Mouse (Mus musculus) layer of hippocampus, adult 8-10 months (tissue): ENCODE results near the gene Mettl17. TPM values are rescaled to one million over a fixed set of nuclear protein-coding genes. Genes with fewer than 3 reads are reported as not detected.
"Not testable (repeated sequence)": the region's sequence is repeated elsewhere in the genome, so short reads cannot be mapped to it uniquely, and the experiment has no call there.

Experiments used
- DNase-seq, 2 experiments: peaks; one replicate each; pipeline ENCODE4 v3.0.0; 2022; ENCODE audit warnings: low spot score in 2 of 2
- total RNA-seq, 4 experiments: library from RNA; stranded (reverse); gene quantifications; 2 replicates each; pipeline ENCODE4 v1.2.4; 2022

Gene Mettl17
- 10 to 100 TPM; 29.8 to 51.3 (median 38.8) TPM for total RNA-seq

DNA sequence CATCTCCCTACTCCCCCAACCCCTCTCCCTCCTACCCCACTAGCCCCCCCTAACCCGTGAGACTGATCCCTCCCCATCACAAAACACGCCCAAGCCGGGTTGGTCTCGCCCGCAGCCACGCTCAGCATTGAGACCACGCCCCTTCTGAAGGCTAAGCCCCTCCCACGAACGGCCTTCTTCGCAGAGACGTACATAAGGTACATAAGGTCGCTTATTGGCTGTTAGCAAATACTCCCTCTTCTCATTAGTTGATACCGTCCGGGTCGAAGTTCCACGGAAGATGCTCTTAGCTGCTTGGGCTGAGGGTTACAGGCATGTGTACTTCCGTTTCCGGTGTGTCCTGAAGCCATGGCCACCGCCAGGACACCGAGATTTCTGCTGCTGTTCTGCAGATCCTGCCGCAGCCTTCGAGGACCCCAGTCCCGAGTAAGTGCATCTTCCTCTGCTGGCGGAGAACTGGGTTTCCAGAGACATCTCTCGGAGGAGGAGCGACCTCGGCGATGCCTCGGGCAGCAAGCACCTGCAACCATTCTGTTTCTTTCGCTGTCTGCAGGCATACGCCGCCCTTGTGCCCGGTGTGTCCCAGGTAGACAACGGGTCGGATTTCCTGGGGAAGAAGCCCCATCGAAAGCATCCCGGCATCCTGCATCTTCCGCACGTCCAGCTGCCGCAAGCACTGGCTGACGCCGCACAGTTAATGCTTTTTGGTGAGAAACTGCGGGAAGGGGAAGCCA lies at the start of gene Mettl17:
Gene Mettl17, plus strand, starts transcription at position 245 of the 734 bp plus-strand sequence.
- peak; percentile 88 to 95 for DNase-seq

DNA sequence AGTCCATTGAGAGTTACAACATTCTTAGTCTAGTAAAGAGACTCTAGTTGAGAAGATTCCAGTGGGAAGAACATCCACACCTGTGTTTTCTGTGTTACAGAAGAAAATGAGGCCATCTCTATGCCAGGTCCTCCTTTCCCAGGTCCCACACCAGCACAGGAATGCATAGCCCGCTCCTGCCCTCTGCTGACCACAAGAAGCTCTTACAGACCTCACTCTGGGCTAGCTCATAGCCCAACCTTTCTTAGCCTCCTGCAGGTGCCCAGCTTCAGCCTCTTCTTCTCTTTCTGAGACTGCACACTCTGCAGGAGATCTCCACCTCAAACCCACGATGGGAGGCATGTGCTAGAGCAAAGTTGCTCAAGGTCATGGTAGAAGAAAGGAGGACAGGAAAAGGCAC lies 46.2 kb upstream of the Mettl17 start:
- DNase-seq: not testable (repeated sequence)

DNA sequence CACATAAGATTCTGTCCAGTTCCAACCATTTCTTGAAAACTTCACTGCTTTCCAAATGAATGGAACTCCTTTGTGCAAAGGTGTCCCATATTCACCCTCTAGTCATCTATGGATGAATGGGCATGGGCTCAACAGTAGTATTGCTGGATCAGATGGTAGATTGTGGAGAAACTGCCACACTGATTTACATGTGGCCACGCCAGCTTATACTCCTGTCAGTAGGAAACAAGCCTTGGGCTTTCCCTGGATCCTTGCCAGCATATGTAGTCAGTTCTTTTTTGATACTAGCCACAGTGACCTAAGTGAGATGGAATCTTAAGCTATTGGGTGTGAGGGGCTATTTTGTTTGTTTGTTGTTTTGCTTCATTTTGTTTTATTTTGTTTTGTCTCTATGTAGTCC lies 42.4 kb upstream of the Mettl17 start:
- DNase-seq: no peak

DNA sequence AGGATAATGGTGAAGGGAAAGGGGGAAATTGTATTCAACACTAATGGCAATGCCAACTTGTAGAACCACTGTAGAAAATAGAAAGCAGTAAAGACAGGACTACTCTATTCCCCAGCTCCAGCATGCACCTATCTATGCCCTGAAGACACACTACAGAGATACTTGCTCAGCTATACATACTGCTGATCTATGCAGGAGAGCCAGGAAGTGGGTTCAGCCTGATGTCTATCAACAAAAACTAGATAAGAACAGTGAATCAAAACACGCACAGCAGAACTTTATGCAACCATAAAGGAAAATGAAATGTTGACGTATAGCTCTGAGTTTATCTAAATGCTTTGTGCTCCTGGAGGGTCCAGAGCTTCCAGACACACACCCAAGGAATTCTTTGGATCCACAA lies 41.9 kb upstream of the Mettl17 start:
- DNase-seq: no peak

DNA sequence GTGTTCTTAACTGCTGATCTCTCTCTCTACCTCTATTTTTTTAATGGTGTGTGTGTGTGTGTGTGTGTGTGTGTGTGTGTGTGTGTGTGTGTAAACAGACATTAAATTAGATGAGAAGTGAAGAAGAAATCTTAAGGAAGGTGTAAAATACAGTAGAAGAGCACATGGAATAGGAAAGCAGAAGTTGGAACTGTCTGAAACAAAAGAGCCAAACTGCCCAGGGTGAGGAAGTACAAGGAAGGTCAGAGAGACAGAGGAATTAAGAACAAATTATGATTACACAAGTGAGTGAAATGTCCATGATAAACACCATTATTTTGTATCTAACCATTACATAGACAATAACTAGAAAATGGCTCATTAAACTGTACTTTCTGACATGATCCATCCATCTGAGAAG lies 40.8 kb upstream of the Mettl17 start:
- no peak for DNase-seq

DNA sequence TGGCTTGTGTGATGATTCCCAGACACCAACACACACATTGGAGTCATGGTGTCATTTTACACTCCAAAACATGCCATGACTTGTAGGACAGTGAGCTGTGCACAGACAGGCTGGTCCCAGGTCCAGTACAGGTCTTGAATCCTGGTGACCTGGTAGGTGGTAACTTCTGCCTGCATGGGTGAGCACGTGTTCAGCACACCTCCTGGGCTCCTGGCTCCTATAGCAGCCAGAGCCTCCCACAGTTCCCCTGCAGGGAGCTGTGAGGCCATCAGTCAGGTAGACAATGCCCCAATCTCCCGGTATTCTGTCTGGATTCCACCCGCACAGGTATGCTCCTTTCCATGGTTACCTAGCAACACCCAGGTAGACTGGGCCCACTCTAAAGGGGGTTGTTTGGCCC lies 38.1 kb upstream of the Mettl17 start:
- DNase-seq: no peak

DNA sequence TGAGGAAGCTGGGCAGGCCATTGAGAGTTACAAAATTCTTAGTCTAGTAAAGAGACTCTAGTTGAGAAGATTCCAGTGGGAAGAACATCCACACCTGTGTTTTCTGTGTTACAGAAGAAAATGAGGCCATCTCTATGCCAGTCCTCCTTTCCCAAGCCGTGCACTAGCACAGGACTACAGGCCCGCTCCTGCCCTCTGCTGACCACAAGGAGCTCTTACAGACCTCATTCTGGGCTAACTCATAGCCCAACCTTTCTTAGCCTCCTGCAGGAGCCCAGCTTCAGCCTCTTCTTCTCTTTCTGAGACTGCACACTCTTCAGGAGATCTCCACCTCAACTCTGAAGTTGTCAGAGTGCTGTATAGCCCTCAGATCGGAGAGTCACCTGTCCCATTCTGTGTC lies 33.6 kb upstream of the Mettl17 start:
- not testable (repeated sequence) for DNase-seq

DNA sequence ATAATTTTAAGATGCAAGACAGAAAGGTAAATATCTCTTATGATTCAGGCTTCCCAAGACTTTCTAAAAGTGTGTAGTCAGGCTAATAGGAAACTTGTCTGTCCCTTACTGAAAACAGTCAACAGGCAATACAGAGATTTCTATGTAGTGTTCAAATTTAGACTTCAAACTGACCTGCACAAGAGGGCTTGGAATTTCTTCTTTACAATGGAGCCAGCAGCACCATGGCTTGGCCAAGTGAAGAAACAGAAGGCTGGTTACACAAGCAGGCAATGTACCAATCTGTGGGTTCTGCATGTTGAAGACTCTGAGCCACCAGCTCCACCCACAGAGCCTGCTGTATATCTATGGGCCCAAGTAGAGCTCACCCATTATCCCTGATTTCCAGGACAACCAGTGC lies 31.2 kb upstream of the Mettl17 start, which contains the start of gene Ear6:
Gene Ear6, plus strand, starts transcription at position 301 of the 400 bp plus-strand sequence.
- no peak for DNase-seq

DNA sequence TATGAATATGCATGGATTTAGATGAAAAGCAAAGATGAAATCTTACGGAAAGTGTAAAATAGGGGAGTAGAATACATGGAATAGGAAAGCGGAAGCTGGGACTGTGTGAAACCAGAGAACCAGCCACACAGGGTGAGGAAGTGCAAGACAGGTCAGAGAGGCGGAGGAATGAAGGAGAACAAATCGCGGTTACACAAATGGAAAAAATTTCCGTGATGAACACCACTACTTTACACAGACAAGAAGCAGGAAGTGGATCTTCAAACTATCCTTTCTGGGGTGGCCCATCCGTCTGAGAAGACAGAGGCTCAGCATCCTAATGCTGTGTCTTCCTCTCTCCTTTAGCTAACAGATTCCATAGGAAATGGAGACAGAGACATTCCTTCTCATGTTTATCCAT lies 29.4 kb upstream of the Mettl17 start:
- DNase-seq: not testable (repeated sequence)

DNA sequence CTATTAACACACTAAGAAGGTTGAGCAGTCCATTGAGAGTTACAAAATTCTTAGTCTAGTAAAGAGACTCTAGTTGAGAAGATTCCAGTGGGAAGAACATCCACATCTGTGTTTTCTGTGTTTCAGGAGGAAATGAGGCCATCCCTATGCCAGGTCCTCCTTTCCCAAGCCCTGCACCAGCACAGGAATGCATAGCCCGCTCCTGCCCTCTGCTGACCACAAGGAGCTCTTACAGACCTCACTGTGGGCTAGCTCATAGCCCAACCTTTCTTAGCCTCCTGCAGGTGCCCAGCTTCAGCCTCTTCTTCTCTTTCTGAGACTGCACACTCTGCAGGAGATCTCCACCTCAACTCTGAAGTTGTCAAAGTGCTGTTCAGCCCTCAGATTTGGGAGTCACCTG lies 21.0 kb upstream of the Mettl17 start:
- DNase-seq: not testable (repeated sequence)

DNA sequence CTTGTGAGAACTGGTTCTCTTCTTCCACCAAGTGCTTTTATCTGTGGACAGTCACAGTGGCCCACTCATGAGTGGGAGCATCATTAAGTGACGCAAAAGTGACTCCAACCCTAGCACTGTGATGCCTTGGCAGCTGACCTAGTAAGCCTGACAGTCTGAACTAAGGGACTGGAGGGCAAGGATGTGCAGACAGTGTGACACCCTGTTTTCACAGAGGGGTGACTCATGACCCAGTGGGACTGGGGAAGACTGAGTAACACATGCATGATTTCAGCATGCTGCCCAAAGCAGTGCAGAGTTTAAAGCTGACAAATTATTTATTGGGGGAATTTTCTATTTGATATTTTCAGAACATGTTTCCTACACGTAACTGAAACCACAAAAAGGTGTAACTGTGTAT lies 13.9 kb upstream of the Mettl17 start:
- DNase-seq: no peak

DNA sequence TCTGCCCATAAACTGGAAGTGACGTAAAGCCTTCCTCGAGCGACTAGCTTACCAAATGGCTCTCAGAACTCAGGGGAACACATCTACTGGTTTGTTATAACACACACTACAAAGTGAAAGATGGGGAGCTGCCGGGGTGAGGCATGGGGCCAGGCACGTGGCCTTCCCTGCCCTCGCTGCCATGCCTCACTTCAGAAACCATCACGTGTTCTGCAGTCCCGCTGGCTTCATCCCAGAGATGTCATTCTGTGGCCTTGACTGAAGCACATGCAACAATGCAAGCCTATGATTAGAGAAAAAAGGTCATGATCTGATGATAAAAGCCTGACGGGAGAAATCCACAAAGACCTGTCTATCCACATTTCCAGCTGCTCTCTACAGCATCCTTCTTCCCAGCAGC lies 12.9 kb upstream of the Mettl17 start:
- DNase-seq: no peak

DNA sequence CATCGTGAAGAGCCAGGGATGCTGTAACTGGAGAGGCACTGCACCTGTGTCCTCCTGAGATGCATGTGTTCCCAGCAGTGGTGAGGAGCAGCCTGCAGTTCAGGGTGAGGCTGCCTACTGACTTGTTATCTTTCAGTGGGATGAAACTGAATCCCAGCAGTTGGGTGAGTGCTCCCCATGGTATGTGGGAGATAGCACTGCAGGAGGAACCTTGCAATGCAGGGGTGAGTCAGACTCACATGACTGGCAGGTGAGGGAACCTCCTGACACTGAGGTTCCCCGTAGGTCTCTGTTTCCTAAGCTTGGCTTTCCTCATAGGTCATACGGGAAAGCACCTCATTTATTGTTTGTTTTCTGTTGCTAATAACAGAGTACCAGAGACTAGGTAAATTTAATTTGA lies 7.1 kb upstream of the Mettl17 start:
- no peak for DNase-seq

DNA sequence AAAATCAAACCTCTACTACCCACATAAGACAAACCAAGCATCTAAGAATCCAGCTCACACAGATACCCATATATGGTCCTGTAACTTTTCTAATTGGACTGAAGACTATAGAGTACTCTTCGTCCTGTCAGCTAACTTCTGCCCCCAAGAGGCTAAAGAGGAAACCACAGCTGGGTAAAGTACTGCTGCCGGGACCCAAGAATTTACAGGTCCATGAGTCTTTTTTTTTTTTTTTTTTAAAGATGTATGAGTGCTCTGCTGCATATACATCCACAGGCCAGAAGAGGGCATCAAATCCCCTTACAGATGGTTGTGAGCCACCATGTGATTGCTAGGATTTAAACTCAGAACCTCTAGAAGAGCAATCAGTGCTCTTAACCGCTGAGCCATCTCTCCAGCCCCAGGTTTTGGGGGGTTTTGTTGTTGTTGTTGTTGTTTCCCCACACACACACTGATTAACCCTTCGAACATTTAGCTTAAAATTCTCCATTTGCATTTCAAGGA lies 1.1 kb upstream of the Mettl17 start:
- DNase-seq: peak; percentile 50 to 53

DNA sequence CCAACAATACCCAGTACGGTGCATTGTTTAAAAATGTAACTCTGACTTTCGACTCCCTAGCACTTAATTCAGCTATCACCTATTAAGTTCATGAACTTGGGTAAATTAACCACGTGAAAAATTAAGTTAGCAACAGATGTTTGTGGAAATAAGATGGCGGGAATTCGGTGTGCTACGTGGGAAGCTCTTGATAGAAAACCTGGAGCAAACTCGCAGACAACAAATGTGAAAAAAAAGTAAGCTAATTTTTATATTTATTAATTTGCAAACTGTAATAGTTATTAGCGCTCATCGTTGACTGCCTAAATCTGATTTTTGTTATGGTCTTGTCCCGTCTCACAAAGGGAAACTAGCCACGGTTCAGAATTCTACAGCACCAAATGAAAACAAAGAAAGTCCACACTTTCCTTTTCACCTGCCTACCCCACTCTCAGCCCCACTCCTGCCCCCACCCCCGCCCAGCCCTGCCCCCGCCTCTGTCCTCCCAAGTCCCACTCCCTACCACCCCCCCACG lies 554 bp upstream of the Mettl17 start:
- DNase-seq: no peak

DNA sequence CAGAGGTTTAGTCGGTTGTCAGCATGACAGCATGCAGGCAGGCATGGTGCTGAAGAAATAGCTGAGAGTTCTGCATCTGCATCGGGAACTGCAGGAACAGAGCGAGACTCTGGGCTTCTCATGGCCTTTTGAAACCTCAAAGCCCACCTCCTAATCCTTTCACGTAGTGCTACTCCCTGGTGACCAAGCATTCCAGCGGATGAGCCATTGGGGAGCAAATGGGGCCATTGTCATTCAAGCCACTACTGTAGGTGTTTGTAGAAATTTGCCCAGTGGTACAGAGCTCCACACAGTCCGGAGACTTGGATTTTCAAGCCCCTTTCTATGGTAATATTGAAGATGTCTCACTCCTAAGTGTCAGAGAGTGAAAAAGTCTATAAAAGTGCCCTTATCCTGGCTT lies 1.4 kb downstream of the Mettl17 start:
- no peak for DNase-seq

DNA sequence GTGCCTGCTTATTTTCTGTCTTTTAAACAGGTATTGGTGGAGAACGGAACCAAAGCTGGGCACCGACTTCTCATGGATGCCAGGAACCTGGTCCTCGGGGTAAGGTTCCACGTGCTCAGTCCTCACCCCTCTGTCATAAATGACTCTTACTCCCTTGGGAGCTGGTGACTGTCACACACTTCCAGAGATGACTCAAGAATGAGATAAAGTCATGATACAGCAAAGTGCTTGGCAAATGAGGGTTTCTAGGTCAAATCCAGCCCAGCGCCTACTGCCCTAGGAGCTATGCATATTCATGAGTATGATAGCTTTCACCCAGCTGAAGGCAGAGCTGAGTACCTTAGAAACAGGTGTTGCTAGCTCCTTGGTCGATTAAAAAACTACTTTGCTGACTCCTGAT lies 5.2 kb downstream of the Mettl17 start:
- DNase-seq: no peak

DNA sequence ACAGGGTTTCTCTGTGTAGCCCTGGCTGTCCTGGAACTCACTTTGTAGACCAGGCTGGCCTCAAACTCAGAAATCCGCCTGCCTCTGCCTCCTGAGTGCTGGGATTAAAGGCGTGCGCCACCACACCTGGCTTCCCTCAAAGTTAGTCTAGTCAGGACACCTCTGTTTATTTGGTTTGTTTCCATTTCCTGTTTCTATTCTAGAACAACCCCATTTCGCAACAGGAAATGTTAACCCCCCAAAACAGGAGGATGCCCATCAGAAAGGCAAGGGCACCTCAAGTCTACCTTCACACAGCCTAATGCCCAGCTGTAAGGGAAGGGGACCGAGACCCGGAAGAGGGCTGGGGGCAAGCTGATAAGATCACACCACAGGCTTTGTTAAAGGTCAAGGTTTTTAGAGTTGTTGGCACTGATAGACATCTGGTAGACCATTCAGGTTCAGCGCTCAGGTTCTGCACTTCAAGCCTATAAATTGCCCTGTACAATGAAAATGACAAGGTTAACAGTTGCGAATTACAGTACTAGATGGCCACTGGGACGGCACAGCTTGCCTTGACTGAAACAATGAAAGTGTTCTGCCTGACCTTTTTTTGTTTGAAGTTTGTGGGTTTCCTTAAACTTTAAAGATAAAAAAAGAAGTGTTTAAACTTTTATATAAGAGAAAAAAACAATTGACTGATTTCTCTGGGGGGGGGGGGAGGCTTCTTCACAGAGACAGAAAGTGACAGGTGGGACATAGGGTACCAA lies 7.7 kb downstream of the Mettl17 start, which contains the start of gene Slc39a2:
Gene Slc39a2, plus strand, starts transcription at position 699 of the 749 bp plus-strand sequence.
- no peak for DNase-seq

DNA sequence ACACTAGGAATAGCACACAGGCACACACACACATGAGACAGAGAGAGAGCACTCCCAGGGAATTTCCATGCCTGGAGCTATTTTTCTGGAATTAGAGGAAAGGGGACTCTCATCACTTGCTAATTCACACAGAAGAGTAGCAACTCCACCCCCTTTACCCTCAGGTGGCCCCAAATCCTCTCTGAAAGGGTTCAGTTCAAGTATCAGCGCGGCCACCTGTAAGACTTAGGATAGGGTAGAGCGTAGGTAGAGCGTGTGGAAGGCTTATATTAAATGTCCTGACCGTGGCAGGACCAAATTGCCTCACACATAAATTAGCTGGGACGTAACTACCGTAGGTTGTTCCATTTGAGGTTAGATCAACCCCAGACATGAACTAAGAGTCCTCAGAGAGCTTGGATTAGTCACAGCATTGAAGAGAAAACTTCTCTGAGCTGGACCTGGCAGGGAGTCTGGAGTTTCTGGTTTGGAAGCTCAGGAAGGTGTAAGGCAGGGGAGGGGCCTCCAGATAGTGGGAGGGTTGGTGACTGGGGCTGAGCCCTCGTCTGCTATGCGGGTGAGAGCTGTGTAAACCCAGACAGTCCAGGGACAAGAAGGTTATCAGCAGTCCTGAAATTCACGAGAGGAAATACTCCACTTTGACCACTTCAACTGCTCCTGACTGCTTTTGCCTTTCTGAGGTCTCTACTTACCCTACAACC lies 8.6 kb downstream of the Mettl17 start:
- no peak for DNase-seq

DNA sequence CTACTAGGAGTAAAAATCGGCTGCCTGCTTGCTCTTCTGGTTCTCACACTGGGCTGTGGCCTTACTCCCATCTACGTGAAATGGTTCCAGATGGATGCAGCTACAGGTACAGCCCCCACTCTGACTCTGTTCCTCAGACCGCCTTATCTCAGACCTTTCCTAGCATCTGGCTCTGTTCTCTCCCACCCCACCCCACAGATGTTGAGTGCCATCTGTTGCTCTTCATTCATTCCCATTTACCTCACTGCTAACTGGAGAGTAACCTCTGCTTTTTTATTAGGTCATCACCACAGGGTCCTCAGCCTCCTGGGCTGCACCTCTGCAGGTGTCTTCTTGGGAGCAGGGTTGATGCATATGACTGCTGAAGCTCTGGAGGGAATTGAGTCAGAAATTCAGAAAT lies 9.2 kb downstream of the Mettl17 start:
- no peak for DNase-seq

DNA sequence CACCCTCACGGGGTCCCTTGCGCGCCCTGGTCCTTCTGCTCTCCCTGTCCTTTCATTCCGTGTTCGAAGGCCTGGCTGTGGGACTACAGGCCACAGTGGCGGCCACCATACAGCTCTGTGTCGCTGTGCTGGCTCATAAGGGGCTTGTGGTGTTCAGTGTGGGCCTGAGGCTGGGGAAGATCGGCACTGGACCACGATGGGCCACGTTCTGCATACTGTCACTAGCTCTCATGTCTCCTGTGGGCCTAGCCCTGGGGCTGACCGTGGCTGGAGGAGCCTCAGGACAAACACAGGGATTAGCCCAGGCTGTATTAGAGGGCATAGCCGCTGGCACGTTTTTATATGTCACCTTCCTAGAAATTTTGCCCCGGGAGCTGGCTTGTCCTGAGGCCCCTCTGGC lies 10.4 kb downstream of the Mettl17 start:
- DNase-seq: no peak

DNA sequence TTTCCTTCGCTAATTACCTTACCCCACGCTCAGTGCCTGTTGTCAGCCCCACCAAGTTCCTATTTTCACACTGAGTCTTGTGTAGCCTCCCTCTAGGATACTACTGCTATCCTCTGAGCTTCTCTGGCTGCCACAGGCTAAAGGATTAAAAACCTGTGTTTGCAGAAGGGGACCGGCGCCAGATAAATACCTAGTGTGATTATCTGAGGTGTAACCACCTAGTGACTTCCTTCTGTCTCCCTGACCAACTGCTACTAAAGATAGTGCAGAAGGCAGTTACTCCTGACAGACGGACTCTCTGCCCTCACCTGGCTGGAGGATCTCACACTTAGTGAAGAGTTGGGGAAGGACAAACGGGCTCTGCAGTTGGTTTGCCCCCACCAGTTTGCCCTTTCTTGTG lies 11.4 kb downstream of the Mettl17 start:
- no peak for DNase-seq
